Mouse (Mus musculus) liver, embryonic 11.5 days (tissue): ENCODE measurements around the gene Sapcd1. TPM values are rescaled to one million over a fixed set of nuclear protein-coding genes. Genes with fewer than 3 reads are reported as not detected.
A peak's percentile ranks its signal among the peaks of the same experiment; 100 is the strongest.

Experiments used
- ATAC-seq: fragments of 200-750 bp; cut with Nextera tagmentation; replicated peaks from 2 replicates; pipeline ENCODE4 v1.8.0; 2017; ENCODE audit warnings: moderate number of reproducible peaks, mild to moderate bottlenecking, moderate TSS enrichment, moderate library complexity; ENCODE audit not compliant: low FRiP score
- DNase-seq: peaks from one replicate; pipeline ENCODE4 v3.0.0-alpha.2; 2017; ENCODE audit warnings: low spot score
- H3K27ac ChIP-seq: fragments of 300-500 bp; sonication (generic); 2 replicates; pipeline ENCODE4 v1.5.1; 2014; ENCODE audit warnings: mild to moderate bottlenecking, low read depth, low read length, control low read depth
- H3K27me3 ChIP-seq: fragments of 300-500 bp; sonication (generic); replicated peaks from 2 replicates; pipeline ENCODE4 v1.6.1; 2014; ENCODE audit warnings: low read length, mixed read lengths; ENCODE audit not compliant: control insufficient read depth, insufficient read depth
- H3K36me3 ChIP-seq: fragments of 300-500 bp; sonication (generic); 2 replicates; pipeline ENCODE4 v1.6.1; 2014; ENCODE audit warnings: mild to moderate bottlenecking, low read length, moderate library complexity, mixed read lengths; ENCODE audit not compliant: control insufficient read depth, insufficient read depth
- H3K4me1 ChIP-seq: fragments of 300-500 bp; sonication (generic); replicated peaks from 2 replicates; pipeline ENCODE4 v1.6.1; 2014; ENCODE audit warnings: low read length, mixed read lengths; ENCODE audit not compliant: control insufficient read depth, insufficient read depth
- H3K4me2 ChIP-seq: fragments of 300-500 bp; sonication (generic); 2 replicates; pipeline ENCODE4 v1.6.1; 2014; ENCODE audit warnings: mild to moderate bottlenecking, control low read depth, moderate library complexity
- H3K4me3 ChIP-seq: fragments of 300-500 bp; sonication (generic); 2 replicates; pipeline ENCODE4 v1.5.1; 2014; ENCODE audit warnings: low read depth, low read length, control low read depth
- H3K9ac ChIP-seq: fragments of 300-500 bp; sonication (generic); 2 replicates; pipeline ENCODE4 v1.6.1; 2014; ENCODE audit warnings: low read depth, low read length, control low read depth
- H3K9me3 ChIP-seq: fragments of 300-500 bp; sonication (generic); 2 replicates; pipeline ENCODE4 v1.6.1; 2016; ENCODE audit warnings: low read length, inconsistent platforms, mixed read lengths; ENCODE audit not compliant: control insufficient read depth
- WGBS: fragments of 180-500 bp; shearing (Covaris S2); extraction: QIAGEN DNeasy Blood & Tissue Kit; methylation state at CpG from one replicate; pipeline ENCODE4 v1.1.7; 2014; 5-methylcytosine and 5-hydroxymethylcytosine counted together
- polyA plus RNA-seq: library from polyadenylated mRNA; unstranded; fragments of >200 nt; fragmentation: Nextera tagmentation; extraction: Ambion mirVana; gene quantifications from 2 replicates; pipeline ENCODE4 v1.2.1, GENCODE M21; 2014

Gene Sapcd1
- polyA plus RNA-seq, 1 experiment from 2014 or later, result 8.5 TPM

DNA sequence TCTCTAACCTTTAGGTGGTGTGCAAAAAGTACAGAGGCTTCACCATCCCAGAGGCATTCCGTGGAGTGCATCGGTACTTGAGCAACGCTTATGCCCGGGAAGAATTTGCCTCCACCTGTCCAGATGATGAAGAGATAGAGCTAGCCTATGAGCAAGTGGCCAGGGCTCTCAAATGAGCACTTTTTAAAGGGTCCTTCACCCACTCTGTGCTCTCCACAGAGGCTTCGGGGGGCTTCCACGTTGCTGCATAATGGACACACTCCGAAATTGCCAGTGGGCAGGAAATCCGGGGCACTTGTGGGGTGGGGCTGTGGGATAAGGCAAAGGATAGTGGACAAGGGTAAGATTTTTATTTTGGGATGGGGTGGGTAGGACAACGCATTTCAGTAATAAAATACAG lies 30.5 kb upstream of the Sapcd1 start:
- DNase-seq, result no peak
- Histone ChIP-seq H3K9ac (no peak overlapping the region), H3K4me2 (peak overlapping the region; percentile 84), H3K27me3 (no peaks in the 10 kb centered on the region), H3K4me1 (peaks cover 39% of the 10 kb centered on the region), H3K9me3 (no peaks in the 10 kb centered on the region), H3K36me3 (peaks cover 42% of the 10 kb centered on the region), H3K4me3 (peak overlapping the region; percentile 64; the same call in 1 of the 2 replicates), H3K27ac (no peak overlapping the region)
- no peak for ATAC-seq
- WGBS, result 70% methylated on average over 9 of the region's 9 CpGs

DNA sequence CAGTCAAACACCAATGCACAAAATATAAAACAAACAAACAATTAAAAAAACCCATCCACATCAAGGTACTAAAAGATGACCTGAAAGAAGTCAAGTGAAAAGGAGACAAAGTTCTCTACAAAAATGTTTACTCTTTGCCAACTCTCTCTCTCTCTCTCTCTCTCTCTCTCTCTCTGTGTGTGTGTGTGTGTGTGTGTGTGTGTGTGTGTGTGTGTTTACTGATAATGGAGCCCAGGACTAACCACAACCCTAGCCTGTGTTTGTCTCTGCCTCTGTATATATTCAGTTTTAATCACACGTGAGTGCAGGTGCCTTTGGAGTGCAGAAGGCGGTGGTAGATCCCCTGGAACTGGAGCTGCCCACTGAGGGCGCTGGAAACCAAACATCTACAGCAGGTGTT lies 29.3 kb upstream of the Sapcd1 start:
- Histone ChIP-seq H3K9ac (no peak overlapping the region), H3K36me3 (peaks cover 50% of the 10 kb centered on the region), H3K27me3 (no peaks in the 10 kb centered on the region), H3K27ac (peak overlapping the region; percentile 45; the same call in 1 of the 2 replicates), H3K4me2 (no peak overlapping the region), H3K9me3 (no peaks in the 10 kb centered on the region), H3K4me1 (peaks cover 48% of the 10 kb centered on the region), H3K4me3 (no peak overlapping the region)
- WGBS, result 49% methylated on average over 3 of the region's 3 CpGs
- ATAC-seq (no peak), DNase-seq (no peak)

DNA sequence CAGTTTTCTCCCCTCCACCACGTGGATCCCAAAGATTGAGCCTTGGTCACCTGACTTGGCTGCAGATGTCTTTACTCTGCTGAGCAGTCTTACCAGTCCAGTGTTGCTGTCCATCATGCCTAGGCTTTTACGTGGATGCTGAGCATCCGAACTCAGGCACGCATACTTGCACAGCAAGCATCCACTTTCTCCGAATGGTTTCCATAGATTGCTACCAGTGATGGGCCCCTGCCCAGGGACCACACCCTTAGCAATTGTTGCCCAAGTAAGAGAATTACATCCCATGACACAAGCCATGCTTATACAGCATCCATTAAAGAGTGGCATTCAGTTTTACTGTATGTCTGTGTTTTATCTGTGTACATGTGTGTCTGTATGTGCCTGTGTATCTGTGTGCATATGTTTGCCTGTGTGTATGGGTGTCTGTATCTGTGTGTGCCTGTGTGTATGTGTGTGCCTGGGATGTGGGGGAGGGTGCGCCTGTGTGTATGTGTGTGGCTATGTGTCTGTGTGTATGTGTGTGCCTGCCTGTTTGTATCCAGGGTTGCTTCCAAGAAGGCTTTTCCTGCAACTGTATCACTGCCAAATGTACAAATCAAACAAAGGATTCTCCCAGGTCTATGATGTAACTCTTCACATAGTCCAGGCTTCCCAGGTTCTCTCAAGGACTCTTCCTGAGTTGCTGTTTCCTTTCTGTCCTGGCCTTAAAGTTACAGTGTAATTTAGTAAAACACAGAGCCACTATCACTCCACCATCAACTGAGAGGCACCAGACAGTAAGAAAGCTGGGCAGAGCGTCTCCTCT lies 28.1 kb upstream of the Sapcd1 start:
- H3K27ac ChIP-seq, result peak overlapping the region; percentile 32; the same call in 1 of the 2 replicates
- no peaks in the 10 kb centered on the region for H3K27me3 ChIP-seq
- no peak for ATAC-seq
- no peak for DNase-seq
- H3K4me1 ChIP-seq, result peaks cover 47% of the 10 kb centered on the region
- no peak overlapping the region for H3K4me3 ChIP-seq
- no peak overlapping the region for H3K9ac ChIP-seq
- 86% methylated on average over 7 of the region's 7 CpGs for WGBS
- peaks cover 42% of the 10 kb centered on the region for H3K36me3 ChIP-seq
- no peak overlapping the region; the same call in 1 of the 2 replicates for H3K4me2 ChIP-seq
- no peaks in the 10 kb centered on the region for H3K9me3 ChIP-seq

DNA sequence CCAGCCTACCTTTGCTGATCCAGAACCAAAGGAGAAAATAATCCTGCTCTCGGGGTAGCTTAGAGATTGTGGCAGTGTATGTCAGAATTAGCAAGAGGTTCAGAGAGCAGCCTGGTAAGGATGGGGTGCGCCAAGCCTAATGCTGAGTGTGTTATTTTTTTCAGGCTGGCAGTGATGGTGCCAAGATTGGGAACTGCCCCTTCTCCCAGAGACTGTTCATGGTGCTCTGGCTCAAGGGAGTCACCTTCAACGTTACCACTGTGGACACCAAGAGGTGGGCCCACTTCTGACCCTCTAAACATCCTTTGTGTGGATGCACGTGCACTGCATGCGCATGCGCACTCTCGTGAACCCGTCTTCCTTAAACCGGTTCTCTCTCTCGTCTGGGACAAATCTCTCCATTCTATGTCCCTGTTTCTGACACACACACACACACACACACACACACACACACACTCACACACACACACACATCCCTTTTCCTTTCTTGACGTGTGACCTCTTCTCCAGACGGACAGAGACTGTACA lies 24.5 kb upstream of the Sapcd1 start:
- H3K4me2 ChIP-seq, result peak overlapping the region; percentile 99
- DNase-seq (no peak), ATAC-seq (no peak)
- peaks cover 37% of the 10 kb centered on the region for H3K36me3 ChIP-seq
- peak overlapping the region; percentile 86 for H3K9ac ChIP-seq
- H3K27me3 ChIP-seq, result no peaks in the 10 kb centered on the region
- 77% methylated on average over 12 of the region's 12 CpGs for WGBS
- peak overlapping the region; percentile 87; the same call in 1 of the 2 replicates for H3K27ac ChIP-seq
- H3K4me1 ChIP-seq, result peaks cover 46% of the 10 kb centered on the region
- H3K4me3 ChIP-seq, result peak overlapping the region; percentile 81
- H3K9me3 ChIP-seq, result no peaks in the 10 kb centered on the region

DNA sequence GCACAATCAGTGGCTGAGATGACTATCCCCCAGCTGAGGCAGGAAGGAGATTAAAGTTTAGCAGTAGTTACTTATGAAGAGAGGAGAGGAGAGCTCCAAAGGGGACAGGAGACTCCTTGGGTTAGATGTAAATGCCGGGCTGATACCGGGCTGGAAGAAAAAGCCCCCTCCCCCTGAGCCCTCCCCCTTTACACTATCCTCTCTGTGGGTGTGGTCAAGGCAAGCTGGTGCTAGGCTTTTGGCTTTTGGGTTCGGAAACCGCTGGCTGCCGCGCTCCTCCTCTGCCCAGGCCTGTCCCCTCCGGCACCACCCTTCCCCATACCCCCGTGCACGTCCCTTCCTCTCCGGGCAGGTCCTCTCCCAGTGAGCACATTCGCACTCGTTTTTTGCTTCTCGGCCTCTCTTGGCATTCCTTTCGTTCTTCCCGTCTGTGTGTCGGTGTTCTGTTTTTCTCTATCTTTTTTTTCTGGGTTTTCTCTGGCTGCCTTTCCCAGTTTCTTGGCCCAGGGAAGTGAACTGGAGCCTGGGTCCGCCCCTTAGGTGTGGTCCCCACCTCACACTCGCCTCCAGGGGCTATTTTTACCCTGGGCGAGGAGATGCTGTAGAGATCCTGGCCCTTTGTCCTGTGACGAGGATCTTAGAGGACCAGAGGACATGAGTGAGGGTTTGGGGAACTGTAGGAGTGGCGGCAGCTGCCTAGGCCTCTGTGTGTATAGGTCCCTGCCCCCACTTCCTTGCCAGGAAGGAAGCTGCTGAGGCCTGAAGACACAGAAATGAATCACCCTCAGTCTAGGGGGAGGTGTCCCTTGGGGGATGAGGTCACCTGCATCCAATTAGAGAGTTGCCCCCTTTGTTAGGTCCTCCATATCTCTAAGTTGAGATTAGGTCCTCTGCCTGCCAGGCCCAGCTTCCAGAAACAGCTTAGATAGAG lies 23.6 kb upstream of the Sapcd1 start:
- Histone ChIP-seq H3K4me1 (peaks cover 46% of the 10 kb centered on the region), H3K27me3 (no peaks in the 10 kb centered on the region), H3K4me3 (peak overlapping the region; percentile 81), H3K27ac (peak overlapping the region; percentile 87), H3K9ac (peak overlapping the region; percentile 86), H3K4me2 (peak overlapping the region; percentile 99), H3K36me3 (peaks cover 32% of the 10 kb centered on the region), H3K9me3 (no peaks in the 10 kb centered on the region)
- 3% methylated on average over 21 of the region's 21 CpGs for WGBS
- peak; percentile 77 for DNase-seq
- peak; percentile 62 for ATAC-seq

DNA sequence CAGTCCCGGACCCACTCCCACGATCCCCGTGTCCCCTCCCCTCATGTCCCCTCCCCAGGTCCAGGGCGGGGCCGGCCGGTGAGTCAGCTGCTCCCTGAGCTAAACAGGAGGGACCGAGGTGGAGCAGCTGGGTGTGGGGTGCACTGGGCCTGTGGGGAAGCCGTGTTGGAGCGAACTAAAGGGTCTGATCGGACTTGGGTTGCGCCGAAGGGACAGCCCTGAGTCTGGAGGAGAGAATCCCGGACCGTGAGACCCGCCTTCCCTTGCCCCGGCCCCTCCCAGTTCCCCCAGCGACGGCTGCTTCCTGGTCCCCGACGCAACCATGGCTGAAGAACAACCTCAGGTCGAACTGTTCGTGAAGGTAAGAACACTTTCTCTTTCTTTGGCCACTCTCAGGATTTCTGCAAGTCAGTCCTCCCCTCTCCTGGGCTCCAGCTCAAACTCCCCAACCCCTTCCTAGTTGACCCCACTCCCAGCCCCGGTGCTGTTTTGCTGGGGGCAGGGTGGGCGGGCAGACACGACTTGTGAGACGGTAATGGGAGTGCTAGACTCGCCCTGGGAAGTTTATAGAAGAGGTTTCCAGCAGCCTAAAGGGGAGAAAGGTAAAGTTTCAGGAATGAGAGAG lies 22.4 kb upstream of the Sapcd1 start:
- H3K4me1 ChIP-seq, result peaks cover 49% of the 10 kb centered on the region
- no peaks in the 10 kb centered on the region for H3K9me3 ChIP-seq
- peak; percentile 82 for DNase-seq
- ATAC-seq, result peak; percentile 14
- H3K36me3 ChIP-seq, result peaks cover 22% of the 10 kb centered on the region
- no peaks in the 10 kb centered on the region for H3K27me3 ChIP-seq
- peak overlapping the region; percentile 99 for H3K4me2 ChIP-seq
- H3K4me3 ChIP-seq, result peak overlapping the region; percentile 81
- under 1% methylated on average over 27 of the region's 27 CpGs for WGBS
- H3K27ac ChIP-seq, result peak overlapping the region; percentile 87
- H3K9ac ChIP-seq, result peak overlapping the region; percentile 86

DNA sequence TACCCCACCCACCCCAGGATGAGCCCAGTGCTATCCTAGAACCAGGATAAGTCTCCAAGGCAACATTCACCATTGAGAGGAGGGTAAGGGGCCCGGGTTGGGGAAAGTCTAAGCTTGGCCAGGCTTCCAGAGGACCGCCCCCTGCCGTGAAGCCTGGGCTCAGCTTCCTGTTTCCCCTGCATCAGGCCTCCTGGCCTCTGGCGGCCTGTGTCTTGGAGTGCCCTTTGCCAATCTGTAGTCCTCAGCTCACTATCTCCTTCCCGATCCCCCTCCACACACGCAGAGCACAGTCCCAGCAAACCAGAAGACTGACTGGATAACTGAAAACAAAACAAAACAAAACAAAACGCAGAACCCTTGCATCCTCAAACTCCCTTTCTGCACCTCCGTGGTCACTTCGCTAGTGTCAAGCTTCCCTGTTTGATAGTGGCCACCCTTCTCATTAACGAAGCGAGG lies 21.8 kb upstream of the Sapcd1 start, which contains the start of gene Clic1:
Gene Clic1 (plus strand): TSS at position 406 of the 456 bp plus-strand sequence.
- H3K36me3 ChIP-seq, result peaks cover 19% of the 10 kb centered on the region
- DNase-seq (peak; percentile 81), ATAC-seq (peak; percentile 1; the same call in 1 of the 2 replicates)
- H3K9me3 ChIP-seq, result no peaks in the 10 kb centered on the region
- H3K27ac ChIP-seq, result peak within 1 kb of the TSS; percentile 87
- H3K4me3 ChIP-seq, result peak within 1 kb of the TSS; percentile 81
- no peaks in the 10 kb centered on the region for H3K27me3 ChIP-seq
- WGBS, result 3% methylated on average over 11 of the region's 11 CpGs
- peaks cover 55% of the 10 kb centered on the region for H3K4me1 ChIP-seq
- peak within 1 kb of the TSS; percentile 86 for H3K9ac ChIP-seq
- peak within 1 kb of the TSS; percentile 99 for H3K4me2 ChIP-seq

DNA sequence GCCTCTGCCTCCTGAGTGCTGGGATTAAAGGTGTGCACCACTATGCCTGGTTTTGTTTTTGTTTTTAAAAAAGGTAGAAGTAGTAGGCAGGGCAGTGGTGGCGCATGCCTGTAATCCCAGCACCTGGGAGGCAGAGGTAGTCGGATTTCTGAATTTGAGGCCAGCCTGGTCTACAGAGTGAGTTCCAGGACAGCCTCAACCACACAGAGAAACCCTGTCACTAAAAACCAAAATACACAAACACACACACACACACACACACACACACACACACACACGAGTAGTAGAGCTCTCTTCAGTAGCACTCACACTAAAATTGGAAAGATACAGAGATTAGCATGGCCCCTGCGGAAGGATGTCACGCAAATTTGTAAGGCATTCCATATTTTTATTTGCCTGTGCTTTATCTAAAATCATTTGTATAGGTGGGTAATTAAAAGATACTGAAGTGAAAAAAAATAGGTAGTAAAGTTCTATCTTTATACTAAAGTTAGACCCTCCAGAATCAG lies 21.2 kb upstream of the Sapcd1 start:
- H3K27me3 ChIP-seq, result no peaks in the 10 kb centered on the region
- peaks cover 61% of the 10 kb centered on the region for H3K4me1 ChIP-seq
- no peak for DNase-seq
- no peaks in the 10 kb centered on the region for H3K9me3 ChIP-seq
- H3K27ac ChIP-seq, result peak overlapping the region; percentile 87
- H3K4me2 ChIP-seq, result peak overlapping the region; percentile 99
- peaks cover 14% of the 10 kb centered on the region for H3K36me3 ChIP-seq
- H3K4me3 ChIP-seq, result peak overlapping the region; percentile 81; the same call in 1 of the 2 replicates
- ATAC-seq, result no peak
- 44% methylated on average over 5 of the region's 5 CpGs for WGBS
- peak overlapping the region; percentile 86 for H3K9ac ChIP-seq
